Mouse (Mus musculus): ENCODE measurements at regions not wholly inside any gene's neighbourhood (a gene's known extent, or its start where the extent isn't known, plus 50 kb on each side); places are given as distances from the start of the nearest gene placed in this dataset.

DNA sequence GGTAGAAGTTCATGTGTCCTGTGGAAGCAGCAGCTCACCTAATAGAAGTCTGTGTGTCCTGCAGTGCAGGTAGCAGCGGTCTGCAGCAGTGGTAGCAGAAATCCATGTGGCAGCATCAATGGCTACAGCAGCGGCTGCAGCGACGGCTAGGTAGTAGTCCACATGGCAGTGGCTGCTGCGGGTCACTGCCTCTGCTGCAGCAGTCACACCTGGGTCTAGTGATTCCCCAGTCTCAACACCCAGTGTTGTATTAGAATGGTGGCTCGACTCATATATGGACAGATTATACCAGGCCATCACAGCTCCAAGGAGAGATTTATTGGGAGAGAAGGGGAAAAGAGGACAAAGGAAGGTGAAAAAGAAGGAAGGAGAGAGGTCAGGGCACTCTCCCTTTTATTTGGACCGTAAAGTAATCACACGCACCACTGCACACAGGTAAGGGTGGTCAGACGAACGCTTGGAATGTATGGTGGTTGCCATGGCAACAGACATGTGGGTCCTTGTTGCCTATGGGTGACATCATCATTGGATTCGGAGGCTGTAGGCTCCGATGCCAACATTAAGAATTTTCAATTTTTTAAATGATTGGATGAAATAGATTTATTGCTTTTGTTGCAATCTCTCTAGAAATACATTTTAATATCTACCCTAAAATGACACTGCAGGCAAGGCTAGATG lies 71.2 kb upstream of the Ccdc85a start:
- DNase-seq (ENCODE audit: low read depth) = no peak

DNA sequence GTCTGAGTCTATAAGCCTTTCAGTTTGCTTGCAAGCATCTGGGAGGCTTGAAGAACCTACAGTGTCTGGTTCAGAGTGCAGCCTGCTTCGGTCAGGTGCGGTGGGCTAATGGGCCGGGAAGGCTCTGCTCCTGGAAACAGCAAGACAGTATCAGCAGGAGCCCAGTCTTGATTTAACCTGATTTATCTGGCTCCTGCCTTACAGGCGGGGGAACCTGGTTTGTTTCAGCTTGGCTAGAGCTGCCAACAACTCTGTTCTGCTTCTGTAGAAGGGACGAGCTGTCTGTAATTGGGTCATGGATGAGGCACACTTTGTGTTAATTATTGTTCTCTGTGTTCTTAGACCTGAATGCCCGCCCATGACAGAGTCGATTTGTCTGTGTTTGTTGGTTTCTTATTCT lies 65.3 kb upstream of the Ccdc85a start:
- no peak for DNase-seq (ENCODE audit: low read depth)

DNA sequence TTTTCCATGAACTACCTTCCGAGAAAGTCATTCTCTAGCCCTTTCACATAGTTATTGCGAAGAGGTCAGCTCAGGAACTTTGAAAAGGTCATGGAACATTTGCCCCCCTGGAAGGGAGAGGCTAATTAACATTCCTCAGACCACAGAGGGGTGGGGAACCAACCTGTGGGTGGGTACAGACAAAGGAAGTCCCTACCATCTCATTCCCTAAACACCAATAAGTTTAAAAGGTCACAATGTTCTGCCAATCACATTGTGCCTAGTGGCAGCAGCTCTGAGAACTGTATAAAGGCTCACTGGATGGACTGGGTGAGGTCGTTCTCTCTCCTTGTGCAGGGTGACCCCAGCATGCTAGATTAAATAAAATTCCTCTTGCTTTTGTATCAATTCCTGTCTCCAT lies 64.8 kb upstream of the Ccdc85a start:
- no peak for DNase-seq (ENCODE audit: low read depth)

DNA sequence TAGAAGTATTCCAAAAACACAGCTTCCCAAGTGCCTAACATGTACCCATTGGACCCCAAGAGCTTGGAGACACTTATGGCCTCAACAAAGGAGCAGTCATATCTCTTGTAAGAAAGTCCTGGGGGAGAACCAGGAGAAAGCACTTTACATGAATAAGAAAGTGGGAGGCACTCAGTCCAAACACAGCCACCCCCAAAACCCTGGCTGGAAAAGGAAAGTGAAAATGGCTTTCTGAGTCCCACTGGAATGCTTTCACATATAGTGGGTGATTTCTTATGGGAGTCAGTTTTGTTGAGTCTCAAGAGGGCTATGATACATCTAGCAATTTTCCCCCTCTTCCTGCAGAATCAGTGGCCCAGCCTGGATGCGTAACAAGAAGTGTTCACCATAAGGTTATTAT lies 55.0 kb upstream of the Ccdc85a start:
- DNase-seq (ENCODE audit: low read depth) = no peak

DNA sequence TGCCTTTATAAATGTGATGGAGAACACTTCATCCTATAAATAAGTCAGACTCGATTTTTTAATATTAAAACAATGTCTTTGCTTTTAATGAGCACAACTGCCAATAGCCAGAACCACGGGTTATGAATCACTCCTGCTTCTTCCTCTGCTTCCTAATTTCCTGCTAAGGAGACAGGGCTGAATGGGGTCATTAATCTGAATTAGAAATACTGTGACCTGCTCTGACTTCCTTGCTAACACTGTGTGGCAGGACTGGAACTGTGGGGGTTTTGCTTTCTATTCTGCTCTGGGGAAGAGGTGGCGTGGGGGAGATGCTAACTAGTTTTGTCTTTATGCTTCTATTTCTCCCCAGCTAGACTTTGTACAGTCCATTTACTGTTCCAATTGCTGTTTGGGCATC lies 52.6 kb upstream of the Ccdc85a start:
- DNase-seq (ENCODE audit: low read depth) = no peak

All from NIH3T3 (cell line).